Mouse (Mus musculus) E14TG2a.4 (cell line): Measurements from ENCODE around the gene Il6.
"Not testable (repeated sequence)": the region's sequence is repeated elsewhere in the genome, so short reads cannot be mapped to it uniquely, and the experiment has no call there.

Experiments
- CTCF ChIP-seq: conservative IDR thresholded peaks from 2 replicates; pipeline ENCODE4 v1.5.1; 2014; ENCODE audit warnings: low read length
- POU5F1 ChIP-seq: IDR thresholded peaks from 2 replicates; pipeline ENCODE4 v1.6.1; 2014; ENCODE audit warnings: low read length, borderline replicate concordance

DNA sequence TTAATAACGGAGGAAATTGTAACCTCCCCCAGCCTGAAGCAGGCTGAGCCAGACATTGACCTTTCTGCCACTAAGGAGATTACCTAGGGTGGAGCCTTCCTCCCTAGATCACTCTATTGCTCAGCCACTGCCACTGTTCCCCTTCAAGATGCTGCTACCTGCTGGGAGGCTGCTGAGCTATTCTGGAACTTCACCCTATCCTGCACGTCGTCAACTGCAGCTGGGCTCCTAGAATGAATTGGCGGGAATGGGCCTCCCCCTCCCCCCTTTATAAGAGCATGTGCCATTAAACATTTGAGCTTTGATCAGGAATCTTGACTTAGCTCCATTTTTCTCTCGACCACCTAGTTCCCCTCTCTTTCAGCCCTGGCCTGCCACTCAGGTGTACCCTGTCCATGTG, 46.7 kb downstream of the Il6 start:
- TF ChIP-seq CTCF, POU5F1: not testable (repeated sequence)
